Mouse (Mus musculus): ENCODE measurements around the gene Atp5mpl. TPM values are rescaled to one million over a fixed set of nuclear protein-coding genes. Genes with fewer than 3 reads are reported as not detected.

Atp5mpl gene
- total and polyA plus RNA-seq, 3 experiments: 224 to 1,158 (median 461) TPM

DNA sequence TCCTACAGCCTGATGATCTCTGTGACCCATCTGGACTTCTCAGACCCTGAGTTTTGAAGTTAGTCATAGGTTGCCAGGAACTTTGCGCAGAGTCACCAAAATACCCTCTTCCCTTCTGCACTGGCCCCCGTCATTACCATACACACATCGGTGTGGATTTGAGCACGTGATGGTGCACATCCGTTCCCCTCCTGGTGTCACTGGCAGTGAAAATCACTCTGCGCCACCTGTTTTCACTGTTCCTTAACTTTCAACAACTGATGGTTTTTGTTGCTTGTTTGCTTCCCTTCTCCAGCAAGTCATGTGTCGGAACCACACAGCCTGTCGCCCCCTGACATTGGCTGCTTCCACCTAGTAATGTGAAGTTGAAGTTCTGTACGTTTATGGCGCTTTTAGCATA lies 5.7 kb upstream of the Atp5mpl start:
- TF ChIP-seq BHLHE40 (IDR thresholded peaks at IDR 0.05; ENCODE audit: borderline replicate concordance, low read depth, low read length) (peak; percentile 85; the same call in 1 of the 2 replicates), ZC3H11A (IDR thresholded peaks at IDR 0.05; ENCODE audit: low read depth, low read length) (no peak), ETS1 (IDR thresholded peaks at IDR 0.05; ENCODE audit: low read depth, low read length) (peak; percentile 31; the same call in 1 of the 2 replicates), CTCF (IDR thresholded peaks at IDR 0.05 in 2 of 3, conservative IDR thresholded peaks at IDR 0.05 in 1 of 3; ENCODE audit: control insufficient read depth in 1 of 3, insufficient read depth in 1 of 3, low read depth in 2 of 3, low read length in 3 of 3, poor library complexity in 1 of 3, severe bottlenecking in 1 of 3) (no peak), USF1 (IDR thresholded peaks at IDR 0.05; ENCODE audit: low read depth, low read length) (peak; percentile 85), MXI1 (IDR thresholded peaks at IDR 0.05; ENCODE audit: low read depth, low read length) (peak; percentile 75; the same call in 1 of the 2 replicates), MAX (IDR thresholded peaks at IDR 0.05; ENCODE audit: low read length) (peak; percentile 88), MYC (IDR thresholded peaks at IDR 0.05; ENCODE audit: low read depth, low read length) (0 out of 2 replicates have a peak, but pooled peaks have one; percentile 25), TAL1 (IDR thresholded peaks at IDR 0.05; ENCODE audit: low read length) (peak; percentile 68), EP300 (IDR thresholded peaks at IDR 0.05; ENCODE audit: low read depth in 1 of 2, low read length in 2 of 2) (no peak), USF2 (IDR thresholded peaks at IDR 0.05; ENCODE audit: borderline replicate concordance in 1 of 2, insufficient read depth in 1 of 2, low read depth in 1 of 2, low read length in 2 of 2) (peak in 1 of 2 experiments; percentile 50; a peak in 1 of 4 replicates), CHD1 (IDR thresholded peaks at IDR 0.05; ENCODE audit: low read depth, low read length) (no peak)
- peaks cover 5 to 8% of the 10 kb centered on the region in 2 experiments; a peak in 2 of 4 replicates for H3K4me1 ChIP-seq (ENCODE audit: control insufficient read depth in 1 of 2, insufficient read depth in 2 of 2, low read length in 2 of 2)
- H3K9ac ChIP-seq (ENCODE audit: control insufficient read depth, low read depth, low read length, poor library complexity, severe bottlenecking): peak overlapping the region; percentile 74
- no peaks in the 10 kb centered on the region for H3K27me3 ChIP-seq (ENCODE audit: control insufficient read depth in 1 of 2, insufficient read depth in 2 of 2, low read length in 2 of 2)
- peaks cover 44% of the 10 kb centered on the region for H3K79me2 ChIP-seq (ENCODE audit: control insufficient read depth, insufficient read depth, low read length, poor library complexity)
- H3K27ac ChIP-seq (ENCODE audit: control insufficient read depth, low read depth, low read length): peak overlapping the region; percentile 1; the same call in 1 of the 2 replicates
- H3K36me3 ChIP-seq (ENCODE audit: control insufficient read depth in 1 of 2, insufficient read depth in 2 of 2, low read length in 2 of 2): peaks cover 0 to 12% of the 10 kb centered on the region in 2 experiments; a peak in 2 of 4 replicates
- DNase-seq (ENCODE audit: low read depth, low spot score): peak; percentile 61
- no peaks in the 10 kb centered on the region for H3K9me3 ChIP-seq (replicated peaks; ENCODE audit: insufficient read depth, low read length)
- H3K4me3 ChIP-seq (ENCODE audit: control insufficient read depth in 1 of 2, insufficient read depth in 1 of 2, low read depth in 2 of 2, low read length in 2 of 2): peak overlapping the region; percentile 46 to 65

DNA sequence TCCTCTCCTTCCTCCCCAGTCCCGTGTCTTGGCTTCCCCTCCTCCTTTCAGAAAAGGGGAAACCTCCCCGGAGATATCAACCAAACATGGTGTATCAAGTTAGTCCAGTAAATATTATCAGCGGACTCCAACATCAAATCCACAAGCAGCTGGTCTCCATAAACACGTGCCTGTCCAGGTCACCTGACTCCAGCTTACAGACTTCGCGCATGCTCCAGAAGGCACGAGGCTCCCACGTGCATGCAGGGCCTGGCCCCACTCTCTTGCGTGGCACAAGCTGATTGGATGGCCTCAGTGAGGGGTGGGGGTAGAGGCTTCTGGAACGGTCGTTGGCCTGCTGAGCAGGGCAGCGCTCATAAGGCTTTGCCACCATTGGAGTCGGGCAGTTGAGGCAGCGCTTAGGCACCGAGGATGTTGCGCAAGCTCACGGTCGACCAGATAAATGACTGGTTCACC lies 4.5 kb upstream of the Atp5mpl start, which contains the start of gene Tdrd9:
TSS of gene Tdrd9 (plus strand) at position 329 of the 456 bp plus-strand sequence.
- Histone ChIP-seq H3K79me2 (ENCODE audit: control insufficient read depth, insufficient read depth, low read length, poor library complexity) (peaks cover 39% of the 10 kb centered on the region), H3K4me1 (ENCODE audit: control insufficient read depth in 1 of 2, insufficient read depth in 2 of 2, low read length in 2 of 2) (peaks cover 5 to 8% of the 10 kb centered on the region in 2 experiments; a peak in 2 of 4 replicates), H3K27me3 (ENCODE audit: control insufficient read depth in 1 of 2, insufficient read depth in 2 of 2, low read length in 2 of 2) (no peaks in the 10 kb centered on the region), H3K27ac (ENCODE audit: control insufficient read depth, low read depth, low read length) (peak within 1 kb of the TSS; percentile 80), H3K4me3 (ENCODE audit: control insufficient read depth in 1 of 2, insufficient read depth in 1 of 2, low read depth in 2 of 2, low read length in 2 of 2) (peak within 1 kb of the TSS; percentile 46 to 65), H3K36me3 (ENCODE audit: control insufficient read depth in 1 of 2, insufficient read depth in 2 of 2, low read length in 2 of 2) (peaks cover 0 to 12% of the 10 kb centered on the region in 2 experiments; a peak in 2 of 4 replicates), H3K9ac (ENCODE audit: control insufficient read depth, low read depth, low read length, poor library complexity, severe bottlenecking) (peak within 1 kb of the TSS; percentile 74), H3K9me3 (replicated peaks; ENCODE audit: insufficient read depth, low read length) (no peaks in the 10 kb centered on the region)
- peak; percentile 99 for DNase-seq (ENCODE audit: low read depth, low spot score)
- TF ChIP-seq RCOR1 (IDR thresholded peaks at IDR 0.05; ENCODE audit: low read depth, low read length): peak; percentile 74
- peak; percentile 95 for TF ChIP-seq NELFE (IDR thresholded peaks at IDR 0.05; ENCODE audit: low read depth, low read length)
- TF ChIP-seq CHD2 (IDR thresholded peaks at IDR 0.05; ENCODE audit: low read length): no peak; the same call in 1 of the 2 replicates
- TF ChIP-seq JUND (IDR thresholded peaks at IDR 0.05; ENCODE audit: low read depth, low read length): no peak
- TF ChIP-seq TBP (IDR thresholded peaks at IDR 0.05; ENCODE audit: low read depth, low read length): peak; percentile 88
- no peak for TF ChIP-seq GABPA (IDR thresholded peaks at IDR 0.05; ENCODE audit: low read depth, low read length)
- TF ChIP-seq MXI1 (IDR thresholded peaks at IDR 0.05; ENCODE audit: low read depth, low read length): peak; percentile 97
- peak; percentile 64 to 89 for TF ChIP-seq EP300 (IDR thresholded peaks at IDR 0.05; ENCODE audit: low read depth in 1 of 2, low read length in 2 of 2)
- no peak for TF ChIP-seq E2F4 (IDR thresholded peaks at IDR 0.05; ENCODE audit: borderline replicate concordance, low read depth, low read length)
- TF ChIP-seq ZC3H11A (IDR thresholded peaks at IDR 0.05; ENCODE audit: low read depth, low read length): no peak
- peak; percentile 70 for TF ChIP-seq TAL1 (IDR thresholded peaks at IDR 0.05; ENCODE audit: low read length)
- TF ChIP-seq POLR2A (IDR thresholded peaks at IDR 0.05; ENCODE audit: control insufficient read depth in 1 of 2, insufficient read depth in 1 of 2, low read depth in 1 of 2, low read length in 2 of 2, poor library complexity in 1 of 2): peak; percentile 91 to 96
- no peak for TF ChIP-seq SMC3 (IDR thresholded peaks at IDR 0.05; ENCODE audit: low read depth, low read length)
- TF ChIP-seq USF2 (IDR thresholded peaks at IDR 0.05; ENCODE audit: borderline replicate concordance in 1 of 2, insufficient read depth in 1 of 2, low read depth in 1 of 2, low read length in 2 of 2): peak; percentile 62 to 96; a peak in 3 of 4 replicates
- no peak for TF ChIP-seq MYB (IDR thresholded peaks at IDR 0.05; ENCODE audit: low read depth, low read length)
- TF ChIP-seq MEF2A (IDR thresholded peaks at IDR 0.05; ENCODE audit: extremely low read depth, insufficient replicate concordance, low read depth, low read length, poor library complexity, severe bottlenecking): no peak
- peak; percentile 100 for TF ChIP-seq BHLHE40 (IDR thresholded peaks at IDR 0.05; ENCODE audit: borderline replicate concordance, low read depth, low read length)
- TF ChIP-seq ETS1 (IDR thresholded peaks at IDR 0.05; ENCODE audit: low read depth, low read length): peak; percentile 99
- 0 out of 2 replicates have a peak, but pooled peaks have one; percentile 63 for TF ChIP-seq POLR2AphosphoS2 (IDR thresholded peaks at IDR 0.05; ENCODE audit: low read length)
- no peak for TF ChIP-seq MAFK (IDR thresholded peaks at IDR 0.05; ENCODE audit: borderline replicate concordance, low read depth, low read length)
- no peak for TF ChIP-seq KAT2A (conservative IDR thresholded peaks at IDR 0.05; ENCODE audit: low read depth, low read length)
- peak; percentile 98 for TF ChIP-seq SIN3A (IDR thresholded peaks at IDR 0.05; ENCODE audit: low read length)
- TF ChIP-seq ZKSCAN1 (IDR thresholded peaks at IDR 0.05; ENCODE audit: low read depth, low read length): no peak
- TF ChIP-seq RAD21 (IDR thresholded peaks at IDR 0.05; ENCODE audit: low read depth, low read length): no peak

Data from MEL (cell line).